Mouse (Mus musculus): ENCODE measurements around the gene 4930503E14Rik. TPM values are rescaled to one million over a fixed set of nuclear protein-coding genes. Genes with fewer than 3 reads are reported as not detected.
"Not testable (repeated sequence)": the region's sequence is repeated elsewhere in the genome, so short reads cannot be mapped to it uniquely, and the experiment has no call there.

Gene 4930503E14Rik
- polyA plus RNA-seq (2015; fragmentation: Nextera tagmentation; extraction: Ambion mirVana), result not detected in 2 replicates

GRCm38 (mm10) chr14:44213154-44213553 is at the start of gene 4930503E14Rik:
4930503E14Rik (minus strand) TSS chr14:44213254.
- not testable (repeated sequence) for DNase-seq (ENCODE audit: low spot score)

GRCm38 (mm10) chr14:44248039-44248438 is 35.0 kb upstream of the 4930503E14Rik start:
- DNase-seq (ENCODE audit: low spot score), result no peak

DNA sequence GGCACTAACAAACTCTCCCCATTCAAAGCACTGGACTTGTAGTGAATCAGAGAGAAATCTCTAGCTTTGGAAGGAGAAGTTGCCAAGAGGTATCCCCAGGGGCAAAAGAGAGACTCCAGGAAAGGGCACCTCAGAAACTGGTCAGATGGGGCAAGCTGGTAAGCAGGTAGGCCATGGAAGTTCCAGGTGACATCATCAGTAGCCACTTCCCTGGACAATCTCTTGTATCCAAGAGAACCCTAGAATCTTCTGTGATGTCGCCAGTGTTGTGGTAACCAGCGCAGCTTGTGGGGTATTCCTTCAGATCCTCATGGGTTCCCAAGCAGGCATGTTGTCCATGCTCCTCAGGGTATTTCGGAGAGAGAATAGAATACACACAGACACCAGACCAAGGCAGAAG is 15.7 kb downstream of the 4930503E14Rik start, which contains the start of gene Gm8212:
TSS of gene Gm8212 (plus strand) at position 301 of the 400 bp plus-strand sequence.
- DNase-seq (ENCODE audit: low spot score), result not testable (repeated sequence)

- DNase-seq (ENCODE audit: low spot score), result not testable (repeated sequence)
Measured at GRCm38 (mm10) chr14:44123551-44123950, 89.5 kb downstream of the 4930503E14Rik start, which contains the start of gene Gm3327. Gm3327 (plus strand) TSS chr14:44123851.

Other genes with a start within 250 kb of the 4930503E14Rik start
- not detected in 2 replicates for gene Ang6, start 211.0 kb downstream of the 4930503E14Rik start, polyA plus RNA-seq (2015; fragmentation: Nextera tagmentation; extraction: Ambion mirVana)
- 11.0 and 12.1 TPM in 2 replicates for gene Ear2, start 110.6 kb downstream of the 4930503E14Rik start, polyA plus RNA-seq (2015; fragmentation: Nextera tagmentation; extraction: Ambion mirVana)
- gene Gm3327, start 89.4 kb downstream of the 4930503E14Rik start, polyA plus RNA-seq (2015; fragmentation: Nextera tagmentation; extraction: Ambion mirVana), result not detected in 2 replicates
- not detected in 2 replicates for gene Gm8212, start 15.6 kb downstream of the 4930503E14Rik start, polyA plus RNA-seq (2015; fragmentation: Nextera tagmentation; extraction: Ambion mirVana)
- not detected in 2 replicates for gene Gm8220, start 72.3 kb upstream of the 4930503E14Rik start, polyA plus RNA-seq (2015; fragmentation: Nextera tagmentation; extraction: Ambion mirVana)
- gene Gm5930, start 125.3 kb upstream of the 4930503E14Rik start, polyA plus RNA-seq (2015; fragmentation: Nextera tagmentation; extraction: Ambion mirVana), result 0.09 and 0.36 TPM in 2 replicates
- not detected in 2 replicates for gene Gm8229, start 152.1 kb upstream of the 4930503E14Rik start, polyA plus RNA-seq (2015; fragmentation: Nextera tagmentation; extraction: Ambion mirVana)
- not detected in 2 replicates for gene Gm3371, start 197.4 kb upstream of the 4930503E14Rik start, polyA plus RNA-seq (2015; fragmentation: Nextera tagmentation; extraction: Ambion mirVana)
- not detected in 2 replicates for gene Gm8232, start 220.4 kb upstream of the 4930503E14Rik start, polyA plus RNA-seq (2015; fragmentation: Nextera tagmentation; extraction: Ambion mirVana)

Measured in thymus, postnatal 0 days (tissue).